Mouse (Mus musculus): Measurements from ENCODE around the gene Slc35a2.
"Not testable (repeated sequence)": the region's sequence is repeated elsewhere in the genome, so short reads cannot be mapped to it uniquely, and the experiment has no call there.

The Slc35a2 gene

DNA sequence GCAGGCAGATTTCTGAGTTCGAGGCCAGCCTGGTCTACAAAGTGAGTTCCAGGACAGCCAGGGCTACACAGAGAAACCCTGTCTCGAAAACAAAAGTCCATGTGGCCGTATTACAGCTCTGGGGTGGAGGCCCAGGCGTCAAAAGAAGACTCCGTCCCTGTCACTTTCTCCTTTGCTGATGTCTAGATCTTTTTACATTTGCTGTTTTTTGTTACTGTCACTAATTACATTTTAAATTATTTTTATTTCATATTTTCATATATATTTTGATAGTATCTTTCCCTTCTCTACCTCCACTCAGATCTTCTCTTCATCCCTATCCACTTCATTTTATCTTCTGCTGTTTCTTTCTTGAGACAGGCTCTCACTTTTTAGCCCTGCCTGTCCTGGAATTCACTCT is 23.9 kb downstream of the Slc35a2 start, which contains the start of gene Gm10491:
Gene Gm10491 (minus strand): TSS at position 101 of the 400 bp plus-strand sequence.
- no peak for DNase-seq (ENCODE audit: low spot score in 2 of 2)

DNA sequence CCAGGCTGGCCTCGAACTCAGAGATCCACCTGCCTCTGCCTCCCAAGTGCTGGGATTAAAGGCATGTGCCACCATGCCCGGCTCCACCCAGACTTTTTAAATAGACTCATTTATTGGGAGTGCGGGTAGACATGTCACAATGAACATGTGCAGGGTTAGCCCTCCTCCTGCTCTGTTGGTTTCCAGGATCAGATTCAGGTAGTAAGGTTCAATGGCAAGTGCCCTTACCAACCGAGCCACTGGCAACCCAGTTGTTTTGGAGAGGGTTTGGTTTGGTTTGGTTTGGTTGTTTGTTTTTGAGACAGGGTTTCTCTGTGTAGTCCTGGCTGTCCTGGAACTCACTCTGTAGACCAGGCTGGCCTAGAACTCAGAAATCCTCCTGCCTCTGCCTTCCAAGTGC is 25.4 kb downstream of the Slc35a2 start, which contains the start of gene Gm10490:
Gene Gm10490 (plus strand): TSS at position 301 of the 400 bp plus-strand sequence.
- not testable (repeated sequence) for DNase-seq (ENCODE audit: low spot score in 2 of 2)

GRCm38 (mm10) chrX:7910473-7910872 is 26.6 kb downstream of the Slc35a2 start:
- DNase-seq (ENCODE audit: low spot score in 2 of 2): no peak

DNA sequence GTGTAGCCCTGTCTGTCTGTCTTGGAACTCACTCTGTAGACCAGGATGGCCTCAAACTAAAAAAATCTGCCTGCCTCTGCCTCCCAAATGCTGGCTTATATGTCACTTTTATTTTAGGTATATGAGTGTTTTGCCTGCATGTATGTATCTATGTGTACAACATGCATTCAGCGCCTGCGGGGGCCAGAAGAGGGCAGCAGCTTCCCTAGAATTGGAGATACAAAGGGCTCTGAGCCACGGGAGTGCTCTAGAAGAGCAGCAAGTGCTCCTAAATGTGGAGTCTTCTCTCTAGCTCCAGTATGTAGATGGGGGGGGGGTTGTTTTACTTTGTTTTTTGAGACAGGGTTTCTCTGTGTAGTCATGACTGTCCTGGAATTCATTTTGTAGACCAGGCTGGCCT is 31.8 kb downstream of the Slc35a2 start:
- not testable (repeated sequence) for DNase-seq (ENCODE audit: low spot score in 2 of 2)

- DNase-seq (ENCODE audit: low spot score in 2 of 2): not testable (repeated sequence)
Observed at GRCm38 (mm10) chrX:7917960-7918359, 34.1 kb downstream of the Slc35a2 start.

DNA sequence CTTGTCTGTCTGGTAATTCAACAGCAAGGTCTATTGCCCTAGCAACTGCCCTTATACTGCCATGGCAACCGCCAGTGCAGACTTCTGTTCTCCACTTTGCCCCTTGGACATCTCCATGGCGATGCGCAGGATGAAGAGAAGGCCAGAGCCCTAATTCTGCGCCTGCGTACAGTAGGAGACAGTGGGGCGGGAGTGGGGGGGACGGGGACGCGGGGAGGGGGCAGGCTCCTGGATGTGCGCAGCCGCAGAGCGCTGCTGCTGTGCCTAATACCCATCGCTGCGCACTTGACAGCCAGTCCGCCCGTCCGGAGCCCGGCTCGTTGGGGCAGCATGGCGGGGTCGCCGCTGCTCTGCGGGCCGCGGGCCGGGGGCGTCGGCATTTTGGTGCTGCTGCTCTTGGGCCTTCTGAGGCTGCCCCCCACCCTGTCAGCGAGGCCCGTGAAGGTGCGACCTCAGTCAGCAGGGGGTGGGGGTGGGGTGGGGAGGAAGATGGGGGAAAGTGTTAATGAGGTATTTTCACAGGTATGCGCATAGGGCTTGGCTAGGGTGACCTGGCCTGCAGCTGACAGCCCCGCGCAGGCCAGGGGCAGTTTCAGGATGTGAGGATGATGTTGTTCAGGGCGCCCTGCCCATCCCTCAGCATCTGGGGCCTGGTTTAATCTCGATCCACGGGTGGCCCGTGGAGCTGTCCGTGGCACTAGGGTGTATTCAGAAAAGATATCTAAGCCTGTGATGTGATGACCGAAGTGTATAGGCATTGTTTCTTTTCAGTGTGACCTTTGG is 36.0 kb downstream of the Slc35a2 start, which contains the start of gene Pcsk1n:
Gene Pcsk1n (plus strand): TSS at position 222 of the 783 bp plus-strand sequence.
- no peak for DNase-seq (ENCODE audit: low spot score in 2 of 2)

GRCm38 (mm10) chrX:7922032-7922431 is 38.2 kb downstream of the Slc35a2 start:
- no peak for DNase-seq (ENCODE audit: low spot score in 2 of 2)

- DNase-seq (ENCODE audit: low spot score in 2 of 2): no peak
Observed at GRCm38 (mm10) chrX:7926266-7926665, 42.4 kb downstream of the Slc35a2 start.

DNA sequence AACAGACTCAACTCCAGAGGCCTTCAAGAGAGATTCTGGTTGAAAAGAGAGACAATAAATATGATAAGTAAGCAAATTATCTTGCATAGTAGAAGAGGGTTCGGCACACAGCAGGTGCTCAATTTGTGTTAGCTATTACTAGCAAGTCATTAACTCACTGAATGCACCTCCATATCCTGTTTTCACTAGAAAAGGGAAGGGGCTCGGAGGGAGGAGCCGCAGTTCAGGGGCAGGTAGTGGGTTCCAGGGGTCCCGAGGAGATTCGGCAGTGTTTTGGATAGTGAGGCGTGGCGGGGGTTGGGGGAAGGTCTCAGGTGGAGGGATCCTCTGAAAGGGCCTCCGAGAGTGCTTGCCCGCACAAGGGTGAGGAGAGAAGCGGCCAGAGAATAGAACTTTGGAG is 43.3 kb downstream of the Slc35a2 start:
- no peak for DNase-seq (ENCODE audit: low spot score in 2 of 2)

GRCm38 (mm10) chrX:7928270-7928790 is 44.5 kb downstream of the Slc35a2 start, which contains the start of gene Eras:
Gene Eras (minus strand): TSS chrX:7928607.
- no peak for DNase-seq (ENCODE audit: low spot score in 2 of 2)

GRCm38 (mm10) chrX:7936874-7937273 is 53.0 kb downstream of the Slc35a2 start:
- DNase-seq (ENCODE audit: low spot score in 2 of 2): no peak

DNA sequence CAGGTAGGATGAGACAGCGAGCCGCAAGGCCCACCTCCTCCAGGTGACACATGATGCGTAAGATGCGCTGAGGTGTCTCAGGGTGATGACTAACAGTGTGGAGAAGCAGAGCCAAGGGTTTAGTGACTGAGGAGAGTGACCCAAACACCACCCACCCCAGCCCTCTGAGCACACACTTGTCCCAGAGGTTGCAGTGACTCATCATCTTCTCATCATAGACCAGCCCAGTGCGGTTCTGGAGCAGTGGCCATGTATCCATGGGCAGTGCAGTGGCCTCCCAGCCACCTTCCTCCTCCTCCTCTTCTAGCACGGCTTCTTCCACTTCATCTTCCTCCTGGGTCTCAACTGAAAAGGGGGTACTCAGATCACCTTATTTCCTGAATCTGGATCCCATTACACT is 53.8 kb downstream of the Slc35a2 start:
- DNase-seq (ENCODE audit: low spot score in 2 of 2): no peak
